Mouse (Mus musculus): Measurements from ENCODE around the gene Sdc3. TPM values are rescaled to one million over a fixed set of nuclear protein-coding genes. Genes with fewer than 3 reads are reported as not detected.

The Sdc3 gene
- total and polyA plus RNA-seq, 2 experiments from 2014 or later: 9.4 to 44.2 TPM

GRCm38 (mm10) chr4:130765399-130766160 is 26.8 kb upstream of the Sdc3 start:
- Histone ChIP-seq H3K4me3 (ENCODE audit: low read depth, low read length) (no peak overlapping the region), H3K36me3 (replicated peaks; ENCODE audit: control insufficient read depth, insufficient read depth, low read length) (peaks cover 84% of the 10 kb centered on the region), H3K27ac (ENCODE audit: low read depth) (no peak overlapping the region), H3K4me2 (ENCODE audit: low read depth, low read length) (no peak overlapping the region), H3K9ac (replicated peaks; ENCODE audit: low read depth, low read length) (no peak overlapping the region), H3K4me1 (ENCODE audit: control insufficient read depth, insufficient read depth) (peaks cover 5% of the 10 kb centered on the region; the same call in 1 of the 2 replicates), H3K27me3 (ENCODE audit: control insufficient read depth, insufficient read depth, low read length) (no peaks in the 10 kb centered on the region), H3K9me3 (replicated peaks; ENCODE audit: control insufficient read depth, low read length) (no peaks in the 10 kb centered on the region)
- WGBS: 77% methylated on average over 7 of the region's 7 CpGs
- ATAC-seq (ENCODE audit: insufficient read depth, low read depth) (no peak), DNase-seq (ENCODE audit: low spot score) (no peak)
- TF ChIP-seq EP300 (IDR thresholded peaks at IDR 0.05; ENCODE audit: low read depth) (no peak), CTCF (IDR thresholded peaks at IDR 0.05; ENCODE audit: low read depth) (no peak)

- Histone ChIP-seq H3K4me3 (ENCODE audit: low read depth, low read length) (no peak overlapping the region), H3K9ac (replicated peaks; ENCODE audit: low read depth, low read length) (no peak overlapping the region), H3K4me1 (ENCODE audit: control insufficient read depth, insufficient read depth) (no peaks in the 10 kb centered on the region), H3K36me3 (replicated peaks; ENCODE audit: control insufficient read depth, insufficient read depth, low read length) (peaks cover 82% of the 10 kb centered on the region), H3K27me3 (ENCODE audit: control insufficient read depth, insufficient read depth, low read length) (no peaks in the 10 kb centered on the region), H3K27ac (ENCODE audit: low read depth) (no peak overlapping the region), H3K4me2 (ENCODE audit: low read depth, low read length) (no peak overlapping the region), H3K9me3 (replicated peaks; ENCODE audit: control insufficient read depth, low read length) (no peaks in the 10 kb centered on the region)
- ATAC-seq (ENCODE audit: insufficient read depth, low read depth) (no peak), DNase-seq (ENCODE audit: low spot score) (no peak)
- TF ChIP-seq CTCF (IDR thresholded peaks at IDR 0.05; ENCODE audit: low read depth) (no peak), EP300 (IDR thresholded peaks at IDR 0.05; ENCODE audit: low read depth) (no peak)
- WGBS: 91% methylated on average over 1 of the region's 2 CpGs
Measured at GRCm38 (mm10) chr4:130766387-130766786, 25.9 kb upstream of the Sdc3 start.

GRCm38 (mm10) chr4:130766926-130767325 is 25.4 kb upstream of the Sdc3 start:
- Histone ChIP-seq H3K4me1 (ENCODE audit: control insufficient read depth, insufficient read depth) (no peaks in the 10 kb centered on the region), H3K9me3 (replicated peaks; ENCODE audit: control insufficient read depth, low read length) (no peaks in the 10 kb centered on the region), H3K4me3 (ENCODE audit: low read depth, low read length) (no peak overlapping the region), H3K4me2 (ENCODE audit: low read depth, low read length) (no peak overlapping the region), H3K36me3 (replicated peaks; ENCODE audit: control insufficient read depth, insufficient read depth, low read length) (peaks cover 86% of the 10 kb centered on the region), H3K27ac (ENCODE audit: low read depth) (no peak overlapping the region), H3K27me3 (ENCODE audit: control insufficient read depth, insufficient read depth, low read length) (no peaks in the 10 kb centered on the region), H3K9ac (replicated peaks; ENCODE audit: low read depth, low read length) (no peak overlapping the region)
- no peak for TF ChIP-seq CTCF (IDR thresholded peaks at IDR 0.05; ENCODE audit: low read depth)
- no peak for TF ChIP-seq EP300 (IDR thresholded peaks at IDR 0.05; ENCODE audit: low read depth)
- WGBS: 85% methylated on average over 4 of the region's 4 CpGs
- DNase-seq (ENCODE audit: low spot score) (no peak), ATAC-seq (ENCODE audit: insufficient read depth, low read depth) (no peak)

- DNase-seq (ENCODE audit: low spot score) (no peak), ATAC-seq (ENCODE audit: insufficient read depth, low read depth) (peak; percentile 37; the same call in 1 of the 2 replicates)
- WGBS: 41% methylated on average over 4 of the region's 4 CpGs
- Histone ChIP-seq H3K4me1 (ENCODE audit: control insufficient read depth, insufficient read depth) (peaks cover 20% of the 10 kb centered on the region), H3K9me3 (replicated peaks; ENCODE audit: control insufficient read depth, low read length) (no peaks in the 10 kb centered on the region), H3K4me3 (ENCODE audit: low read depth, low read length) (no peak overlapping the region), H3K27ac (ENCODE audit: low read depth) (peak overlapping the region; percentile 30), H3K27me3 (ENCODE audit: control insufficient read depth, insufficient read depth, low read length) (no peaks in the 10 kb centered on the region), H3K9ac (replicated peaks; ENCODE audit: low read depth, low read length) (no peak overlapping the region), H3K4me2 (ENCODE audit: low read depth, low read length) (no peak overlapping the region), H3K36me3 (replicated peaks; ENCODE audit: control insufficient read depth, insufficient read depth, low read length) (peaks cover 65% of the 10 kb centered on the region)
- no peak for TF ChIP-seq EP300 (IDR thresholded peaks at IDR 0.05; ENCODE audit: low read depth)
- TF ChIP-seq CTCF (IDR thresholded peaks at IDR 0.05; ENCODE audit: low read depth): no peak
Measured at GRCm38 (mm10) chr4:130773899-130774298, 18.4 kb upstream of the Sdc3 start.

GRCm38 (mm10) chr4:130774822-130775221 is 17.5 kb upstream of the Sdc3 start:
- H3K4me3 ChIP-seq (ENCODE audit: low read depth, low read length): no peak overlapping the region
- peaks cover 20% of the 10 kb centered on the region for H3K4me1 ChIP-seq (ENCODE audit: control insufficient read depth, insufficient read depth)
- no peak overlapping the region for H3K9ac ChIP-seq (replicated peaks; ENCODE audit: low read depth, low read length)
- no peak for TF ChIP-seq EP300 (IDR thresholded peaks at IDR 0.05; ENCODE audit: low read depth)
- TF ChIP-seq CTCF (IDR thresholded peaks at IDR 0.05; ENCODE audit: low read depth): no peak
- ATAC-seq (ENCODE audit: insufficient read depth, low read depth) (no peak), DNase-seq (ENCODE audit: low spot score) (no peak)
- H3K27me3 ChIP-seq (ENCODE audit: control insufficient read depth, insufficient read depth, low read length): no peaks in the 10 kb centered on the region
- no peak overlapping the region for H3K27ac ChIP-seq (ENCODE audit: low read depth)
- peaks cover 65% of the 10 kb centered on the region for H3K36me3 ChIP-seq (replicated peaks; ENCODE audit: control insufficient read depth, insufficient read depth, low read length)
- WGBS: 86% methylated on average over 4 of the region's 4 CpGs
- no peak overlapping the region for H3K4me2 ChIP-seq (ENCODE audit: low read depth, low read length)
- H3K9me3 ChIP-seq (replicated peaks; ENCODE audit: control insufficient read depth, low read length): no peaks in the 10 kb centered on the region

GRCm38 (mm10) chr4:130777647-130778046 is 14.7 kb upstream of the Sdc3 start:
- Histone ChIP-seq H3K9ac (replicated peaks; ENCODE audit: low read depth, low read length) (no peak overlapping the region), H3K4me3 (ENCODE audit: low read depth, low read length) (no peak overlapping the region), H3K9me3 (replicated peaks; ENCODE audit: control insufficient read depth, low read length) (no peaks in the 10 kb centered on the region), H3K4me2 (ENCODE audit: low read depth, low read length) (no peak overlapping the region), H3K36me3 (replicated peaks; ENCODE audit: control insufficient read depth, insufficient read depth, low read length) (peaks cover 59% of the 10 kb centered on the region), H3K4me1 (ENCODE audit: control insufficient read depth, insufficient read depth) (peaks cover 20% of the 10 kb centered on the region), H3K27me3 (ENCODE audit: control insufficient read depth, insufficient read depth, low read length) (no peaks in the 10 kb centered on the region), H3K27ac (ENCODE audit: low read depth) (no peak overlapping the region)
- no peak for TF ChIP-seq EP300 (IDR thresholded peaks at IDR 0.05; ENCODE audit: low read depth)
- no peak for TF ChIP-seq CTCF (IDR thresholded peaks at IDR 0.05; ENCODE audit: low read depth)
- ATAC-seq (ENCODE audit: insufficient read depth, low read depth) (peak; percentile 58), DNase-seq (ENCODE audit: low spot score) (peak; percentile 43)
- 22% methylated on average over 10 of the region's 10 CpGs for WGBS
